Mouse (Mus musculus) limb, embryonic 10.5 days (tissue): ENCODE results near the gene Cass4. TPM values are rescaled to one million over a fixed set of nuclear protein-coding genes. Genes with fewer than 3 reads are reported as not detected.

Experiments
- DNase-seq: peaks from one replicate; pipeline ENCODE4 v3.0.0-alpha.2; 2017; ENCODE audit warnings: low spot score
- H3K27ac ChIP-seq: fragments of 300-500 bp; sonication (generic); 2 replicates; pipeline ENCODE4 v1.5.1; 2016; ENCODE audit warnings: mild to moderate bottlenecking
- H3K27me3 ChIP-seq: fragments of 300-500 bp; sonication (generic); 2 replicates; pipeline ENCODE4 v1.6.1; 2016; ENCODE audit warnings: low read depth, mild to moderate bottlenecking; ENCODE audit not compliant: poor library complexity, severe bottlenecking
- H3K36me3 ChIP-seq: fragments of 300-500 bp; sonication (generic); 2 replicates; pipeline ENCODE4 v1.6.1; 2016; ENCODE audit warnings: mild to moderate bottlenecking, moderate library complexity
- H3K4me1 ChIP-seq: fragments of 300-500 bp; sonication (generic); 2 replicates; pipeline ENCODE4 v1.6.1; 2016
- H3K4me3 ChIP-seq: fragments of 300-500 bp; sonication (generic); 2 replicates; pipeline ENCODE4 v1.5.1; 2016; ENCODE audit warnings: mild to moderate bottlenecking, moderate library complexity
- H3K9me3 ChIP-seq: fragments of 300-500 bp; sonication (generic); replicated peaks from 2 replicates; pipeline ENCODE4 v1.6.1; 2016; ENCODE audit warnings: mild to moderate bottlenecking
- WGBS: fragments of 180-500 bp; shearing (Covaris S2); methylation state at CpG from one replicate; pipeline ENCODE4 v1.1.7; 2016; 5-methylcytosine and 5-hydroxymethylcytosine counted together
- polyA plus RNA-seq: library from polyadenylated mRNA; unstranded; fragments of >200 nt; fragmentation: Nextera tagmentation; extraction: Ambion mirVana; gene quantifications from 2 replicates; pipeline ENCODE4 v1.2.1, GENCODE M21; 2016

Gene Cass4
- polyA plus RNA-seq, 1 experiment from 2014 or later, result 0.11 TPM

DNA sequence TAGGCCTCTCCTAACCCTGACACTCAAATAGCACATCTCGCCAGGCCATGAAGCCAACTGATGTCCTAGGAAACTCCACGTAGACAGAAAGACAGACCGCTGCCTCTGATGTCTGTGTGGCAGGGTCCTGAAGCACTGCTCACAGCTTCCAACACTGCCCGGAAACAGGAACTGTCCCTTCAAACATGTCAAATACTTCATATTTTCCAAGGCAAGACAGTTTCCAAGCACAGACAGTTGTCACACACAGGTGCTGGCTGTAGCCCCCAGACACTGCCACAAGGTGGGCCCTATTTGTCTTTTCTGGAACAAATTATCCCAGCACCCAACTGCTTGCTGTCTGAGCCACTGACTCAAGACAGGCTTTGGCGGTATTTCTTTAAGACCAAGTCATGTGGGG is 24.6 kb downstream of the Cass4 start:
- Histone ChIP-seq H3K27ac (no peak overlapping the region), H3K9me3 (no peaks in the 10 kb centered on the region), H3K4me3 (no peak overlapping the region), H3K36me3 (no peaks in the 10 kb centered on the region), H3K4me1 (0 out of 2 replicates have a peak, but pooled peaks cover 8% of the 10 kb centered on the region), H3K27me3 (0 out of 2 replicates have a peak, but pooled peaks cover 4% of the 10 kb centered on the region)
- no peak for DNase-seq
- WGBS, result 92% methylated on average over 5 of the region's 5 CpGs

DNA sequence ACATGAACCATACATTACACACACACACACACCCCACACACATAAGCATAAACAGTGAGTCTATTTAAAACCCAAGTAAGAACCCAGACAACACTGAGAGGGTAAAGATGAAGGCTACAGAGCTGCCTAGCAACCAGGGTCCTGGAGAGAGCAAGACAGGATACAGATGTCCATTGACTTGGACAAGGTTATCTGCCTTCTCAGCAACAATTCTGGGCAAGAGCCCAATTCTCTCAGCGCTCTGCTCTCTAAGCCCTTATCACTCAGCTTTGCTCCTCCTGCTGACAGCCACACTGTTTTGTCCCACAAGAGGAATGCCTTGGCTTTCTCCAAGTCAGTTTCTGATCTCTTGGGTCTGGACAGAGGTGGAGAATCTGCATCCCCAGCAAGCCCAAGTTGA is 37.0 kb downstream of the Cass4 start:
- H3K4me3 ChIP-seq, result no peak overlapping the region
- no peaks in the 10 kb centered on the region for H3K9me3 ChIP-seq
- no peak for DNase-seq
- 85% methylated on average over 1 of the region's 1 CpGs for WGBS
- H3K27me3 ChIP-seq, result no peaks in the 10 kb centered on the region
- H3K27ac ChIP-seq, result no peak overlapping the region
- no peaks in the 10 kb centered on the region for H3K36me3 ChIP-seq
- no peaks in the 10 kb centered on the region for H3K4me1 ChIP-seq

- Histone ChIP-seq H3K9me3 (no peaks in the 10 kb centered on the region), H3K27me3 (no peaks in the 10 kb centered on the region), H3K36me3 (no peaks in the 10 kb centered on the region), H3K4me1 (no peaks in the 10 kb centered on the region), H3K27ac (no peak overlapping the region), H3K4me3 (no peak overlapping the region)
- WGBS, result 52% methylated on average over 5 of the region's 5 CpGs
- DNase-seq, result no peak
Observed at GRCm38 (mm10) chr2:172433746-172434145, 40.2 kb downstream of the Cass4 start.

GRCm38 (mm10) chr2:172437371-172437952 is 43.9 kb downstream of the Cass4 start:
- DNase-seq, result no peak
- WGBS, result 74% methylated on average over 16 of the region's 16 CpGs
- no peaks in the 10 kb centered on the region for H3K27me3 ChIP-seq
- H3K4me3 ChIP-seq, result no peak overlapping the region
- H3K36me3 ChIP-seq, result no peaks in the 10 kb centered on the region
- no peak overlapping the region for H3K27ac ChIP-seq
- H3K4me1 ChIP-seq, result peaks cover 19% of the 10 kb centered on the region
- no peaks in the 10 kb centered on the region for H3K9me3 ChIP-seq

GRCm38 (mm10) chr2:172439843-172440639 is 46.4 kb downstream of the Cass4 start, which contains the start of gene Rtf2:
Gene Rtf2 (plus strand): TSS chr2:172440556.
- H3K9me3 ChIP-seq, result no peaks in the 10 kb centered on the region
- H3K4me3 ChIP-seq, result peak within 1 kb of the TSS; percentile 83
- peaks cover 6% of the 10 kb centered on the region for H3K36me3 ChIP-seq
- peaks cover 19% of the 10 kb centered on the region for H3K4me1 ChIP-seq
- 2% methylated on average over 35 of the region's 35 CpGs for WGBS
- no peaks in the 10 kb centered on the region for H3K27me3 ChIP-seq
- H3K27ac ChIP-seq, result peak within 1 kb of the TSS; percentile 79
- peak; percentile 100 for DNase-seq

GRCm38 (mm10) chr2:172440640-172441005 is 47.0 kb downstream of the Cass4 start:
- no peaks in the 10 kb centered on the region for H3K9me3 ChIP-seq
- H3K27me3 ChIP-seq, result no peaks in the 10 kb centered on the region
- H3K36me3 ChIP-seq, result peaks cover 12% of the 10 kb centered on the region
- peaks cover 19% of the 10 kb centered on the region for H3K4me1 ChIP-seq
- H3K27ac ChIP-seq, result peak overlapping the region; percentile 79
- no peak for DNase-seq
- WGBS, result 1% methylated on average over 21 of the region's 21 CpGs
- peak overlapping the region; percentile 83 for H3K4me3 ChIP-seq

DNA sequence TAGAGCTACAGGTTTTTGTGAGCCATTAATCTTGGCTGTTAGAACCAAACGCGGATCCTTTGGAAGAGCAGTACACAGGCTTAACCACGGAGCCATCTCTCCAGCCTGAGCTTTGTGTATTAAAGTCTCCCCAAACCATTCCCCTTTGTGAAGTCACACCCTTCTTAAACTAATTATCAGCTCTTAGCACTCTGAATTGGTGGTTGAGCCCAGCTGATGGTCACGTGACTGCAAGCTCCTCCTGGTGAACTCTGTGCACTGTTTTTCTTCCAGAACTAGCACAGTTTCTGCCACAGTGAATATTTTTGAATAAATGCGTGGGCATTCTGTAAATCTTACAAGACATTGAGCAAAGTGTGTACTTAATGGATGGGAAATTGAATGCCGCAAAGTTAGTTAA is 47.6 kb downstream of the Cass4 start:
- Histone ChIP-seq H3K27ac (peak overlapping the region; percentile 79; the same call in 1 of the 2 replicates), H3K27me3 (no peaks in the 10 kb centered on the region), H3K9me3 (no peaks in the 10 kb centered on the region), H3K36me3 (peaks cover 18% of the 10 kb centered on the region), H3K4me1 (peaks cover 19% of the 10 kb centered on the region), H3K4me3 (peak overlapping the region; percentile 83)
- no peak for DNase-seq
- 32% methylated on average over 6 of the region's 6 CpGs for WGBS

DNA sequence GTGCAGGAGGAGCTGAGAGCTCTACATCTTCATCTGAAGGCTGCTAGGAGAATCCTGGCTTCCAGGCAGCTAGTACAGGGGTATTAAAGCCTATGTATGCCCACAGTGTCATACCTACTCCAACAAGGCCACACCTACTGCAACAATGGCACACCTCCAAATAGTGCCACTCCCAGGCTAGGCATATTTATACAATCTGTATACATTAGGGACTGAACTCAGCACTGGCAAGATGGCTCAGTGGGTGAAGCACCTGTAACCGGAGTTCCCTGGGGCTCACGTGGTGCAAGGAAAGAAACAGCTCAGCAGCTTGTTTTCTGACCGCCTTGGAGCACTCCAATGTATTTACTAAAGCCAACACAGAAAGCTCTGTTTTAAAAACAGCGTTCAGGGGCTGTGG is 52.0 kb downstream of the Cass4 start:
- Histone ChIP-seq H3K36me3 (peaks cover 62% of the 10 kb centered on the region), H3K27me3 (no peaks in the 10 kb centered on the region), H3K4me3 (no peak overlapping the region), H3K27ac (no peak overlapping the region), H3K4me1 (peaks cover 12% of the 10 kb centered on the region), H3K9me3 (no peaks in the 10 kb centered on the region)
- WGBS, result 93% methylated on average over 4 of the region's 4 CpGs
- no peak for DNase-seq

- Histone ChIP-seq H3K27ac (no peak overlapping the region), H3K4me1 (no peaks in the 10 kb centered on the region), H3K27me3 (no peaks in the 10 kb centered on the region), H3K4me3 (no peak overlapping the region), H3K9me3 (no peaks in the 10 kb centered on the region), H3K36me3 (peaks cover 78% of the 10 kb centered on the region)
- WGBS, result 93% methylated on average over 6 of the region's 6 CpGs
- DNase-seq, result no peak
Observed at GRCm38 (mm10) chr2:172447317-172447716, 53.7 kb downstream of the Cass4 start.

DNA sequence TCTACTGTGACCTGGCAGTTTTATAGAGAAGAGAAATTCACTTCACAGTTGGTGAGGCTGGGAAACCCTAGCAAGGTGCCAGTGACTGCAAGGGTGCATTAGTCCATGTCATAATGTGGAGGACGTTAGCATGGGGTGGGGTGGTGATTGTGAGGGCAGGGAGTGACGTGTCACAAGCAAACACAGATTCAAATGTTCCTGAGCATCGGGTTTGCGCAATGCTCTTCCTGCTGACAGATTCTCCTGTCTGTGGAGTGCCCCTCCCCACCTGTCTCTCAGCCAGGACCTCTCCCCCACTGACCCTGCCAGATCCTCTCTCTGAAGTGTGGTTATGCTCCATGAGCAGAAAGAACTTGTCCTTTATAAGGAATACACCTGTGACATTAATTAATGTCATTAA is 54.7 kb downstream of the Cass4 start:
- Histone ChIP-seq H3K4me1 (no peaks in the 10 kb centered on the region), H3K27me3 (no peaks in the 10 kb centered on the region), H3K9me3 (no peaks in the 10 kb centered on the region), H3K27ac (no peak overlapping the region), H3K4me3 (no peak overlapping the region), H3K36me3 (peaks cover 88% of the 10 kb centered on the region)
- DNase-seq, result no peak
- WGBS, result 94% methylated on average over 4 of the region's 4 CpGs

- H3K4me1 ChIP-seq, result no peaks in the 10 kb centered on the region
- DNase-seq, result no peak
- no peak overlapping the region for H3K27ac ChIP-seq
- H3K27me3 ChIP-seq, result no peaks in the 10 kb centered on the region
- H3K4me3 ChIP-seq, result no peak overlapping the region
- WGBS, result 90% methylated on average over 6 of the region's 6 CpGs
- no peaks in the 10 kb centered on the region for H3K9me3 ChIP-seq
- H3K36me3 ChIP-seq, result peaks cover 90% of the 10 kb centered on the region
Observed at GRCm38 (mm10) chr2:172450640-172451039, 57.0 kb downstream of the Cass4 start.

GRCm38 (mm10) chr2:172452031-172452430 is 58.4 kb downstream of the Cass4 start:
- Histone ChIP-seq H3K36me3 (peaks cover 78% of the 10 kb centered on the region), H3K9me3 (no peaks in the 10 kb centered on the region), H3K27me3 (no peaks in the 10 kb centered on the region), H3K4me3 (no peak overlapping the region), H3K4me1 (no peaks in the 10 kb centered on the region), H3K27ac (no peak overlapping the region)
- DNase-seq, result no peak
- WGBS, result 95% methylated on average over 4 of the region's 4 CpGs

GRCm38 (mm10) chr2:172452458-172452857 is 58.9 kb downstream of the Cass4 start:
- H3K36me3 ChIP-seq, result peaks cover 77% of the 10 kb centered on the region
- no peak overlapping the region for H3K27ac ChIP-seq
- H3K4me1 ChIP-seq, result no peaks in the 10 kb centered on the region
- WGBS, result 94% methylated on average over 10 of the region's 10 CpGs
- H3K4me3 ChIP-seq, result no peak overlapping the region
- H3K9me3 ChIP-seq, result no peaks in the 10 kb centered on the region
- no peak for DNase-seq
- no peaks in the 10 kb centered on the region for H3K27me3 ChIP-seq
